ENCODE assay signal across 8 mouse cellular contexts in the genomic region with DNA sequence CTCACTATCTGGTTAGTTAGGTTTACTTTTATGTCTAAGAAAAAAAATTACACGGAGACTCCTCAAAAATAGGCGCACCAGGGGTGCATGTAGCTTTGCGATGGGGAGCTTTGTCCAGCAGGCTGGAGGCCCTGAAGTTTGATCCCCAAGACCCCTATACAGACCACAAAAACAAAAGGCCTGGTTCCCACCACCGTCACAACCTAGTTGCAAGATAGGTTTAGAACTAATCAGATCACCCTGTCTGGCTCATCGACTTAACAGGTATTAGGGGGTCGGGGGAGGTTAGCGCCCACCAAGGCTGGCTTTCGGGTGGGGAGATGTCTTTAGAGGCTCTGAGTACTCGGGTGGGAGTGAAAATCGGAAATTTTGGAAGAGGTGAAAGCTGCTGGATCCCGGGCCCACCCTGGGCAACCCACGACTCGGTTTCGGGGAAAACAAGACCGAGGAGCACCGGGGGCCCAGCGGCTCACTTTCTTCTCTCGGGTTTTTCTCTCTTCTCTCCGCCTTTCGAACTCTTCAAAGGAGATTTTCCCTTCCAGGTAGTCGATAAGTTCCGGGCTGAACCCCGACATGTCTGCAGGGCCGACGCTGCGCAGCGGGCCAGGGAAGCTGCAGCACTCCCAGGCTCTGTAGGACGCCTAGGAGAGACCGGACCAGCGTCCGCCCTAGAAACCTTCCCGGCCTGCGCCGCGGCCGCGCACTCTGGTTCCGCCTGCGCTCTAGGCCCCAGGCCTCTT. TPM values are rescaled to one million over a fixed set of nuclear protein-coding genes. Genes with fewer than 3 reads are reported as not detected.
A peak's percentile ranks its signal among the peaks of the same experiment; 100 is the strongest.
DNase-seq lines count a peak whose midpoint lies in the region; ATAC-seq and TF ChIP-seq lines count a peak whose summit lies in the region.

A gene (minus strand): TSS at position 632 of the 740 bp plus-strand sequence.

- H3K9me3 ChIP-seq in forebrain, embryonic 15.5 days, result no peaks in the 10 kb centered on the region
- no peaks in the 10 kb centered on the region for H3K9me3 ChIP-seq in lung, embryonic 14.5 days (ENCODE audit: low read depth, low read length)

- peaks cover 24% of the 10 kb centered on the region for H3K4me1 ChIP-seq in forebrain, embryonic 15.5 days
- no peaks in the 10 kb centered on the region for H3K4me1 ChIP-seq in lung, embryonic 14.5 days (ENCODE audit: insufficient read depth)
- peaks cover 4% of the 10 kb centered on the region for H3K4me1 ChIP-seq in olfactory bulb, adult 2 months (ENCODE audit: control insufficient read depth, insufficient read depth, low read length)
- peaks cover 8% of the 10 kb centered on the region for H3K4me1 ChIP-seq in thymus, adult 2 months (replicated peaks; ENCODE audit: control insufficient read depth, insufficient read depth, low read length)

- H3K36me3 ChIP-seq in forebrain, embryonic 15.5 days, result peaks cover 2% of the 10 kb centered on the region
- H3K36me3 ChIP-seq in lung, embryonic 14.5 days (ENCODE audit: insufficient read depth), result peaks cover 9% of the 10 kb centered on the region; the same call in 1 of the 2 replicates
- 0 out of 2 replicates have a peak, but pooled peaks cover under 1% of the 10 kb centered on the region for H3K36me3 ChIP-seq in thymus, adult 2 months (ENCODE audit: control insufficient read depth, insufficient read depth, low read length)

- 0 out of 2 replicates have a peak, but pooled peaks have one; percentile 3 for TF ChIP-seq CTCF in layer of hippocampus, adult 2 months (conservative IDR thresholded peaks at IDR 0.05)
- no peak for TF ChIP-seq CTCF in lung, embryonic 14.5 days (IDR thresholded peaks at IDR 0.05; ENCODE audit: low read depth)
- TF ChIP-seq CTCF in olfactory bulb, adult 2 months (IDR thresholded peaks at IDR 0.05; ENCODE audit: insufficient read depth, low read depth, low read length), result no peak
- TF ChIP-seq CTCF in thymus, adult 2 months (IDR thresholded peaks at IDR 0.05; ENCODE audit: borderline replicate concordance, control insufficient read depth, extremely low read depth, insufficient read depth, low read length, poor library complexity), result no peak

- H3K9ac ChIP-seq in forebrain, embryonic 15.5 days (replicated peaks), result peak within 1 kb of the TSS; percentile 89
- H3K9ac ChIP-seq in lung, embryonic 14.5 days, result peak within 1 kb of the TSS; percentile 91

- WGBS in forebrain, embryonic 15.5 days, result 3% methylated on average over 39 of the region's 39 CpGs
- 3% methylated on average over 39 of the region's 39 CpGs for WGBS in lung, embryonic 14.5 days
- 2% methylated on average over 39 of the region's 39 CpGs for WGBS in olfactory bulb, adult 2 months
- WGBS in thymus, adult 2 months, result 3% methylated on average over 39 of the region's 39 CpGs

- intact Hi-C loops in heart, postnatal 36 days (cut with DNase I), result loop anchor here (10.0 kb wide), 1 partner anchor 546 kb away; no protein-coding TSS in a partner anchor

- H3K4me2 ChIP-seq in forebrain, embryonic 15.5 days (replicated peaks), result peak within 1 kb of the TSS; percentile 73
- peak within 1 kb of the TSS; percentile 83 for H3K4me2 ChIP-seq in lung, embryonic 14.5 days

- H3K27me3 ChIP-seq in forebrain, embryonic 15.5 days, result no peaks in the 10 kb centered on the region
- no peaks in the 10 kb centered on the region for H3K27me3 ChIP-seq in lung, embryonic 14.5 days (ENCODE audit: insufficient read depth, low read length)
- no peaks in the 10 kb centered on the region for H3K27me3 ChIP-seq in thymus, adult 2 months (ENCODE audit: control insufficient read depth, insufficient read depth, low read length)

- peak; percentile 92 for DNase-seq in ES-CJ7 (ENCODE audit: low read depth, low spot score)
- peak; percentile 74 for DNase-seq in cerebellum, adult 11 months
- peak; percentile 83 to 85 for DNase-seq in heart, postnatal 36 days
- peak; percentile 61 to 83 for DNase-seq in layer of hippocampus, adult 2 months (ENCODE audit: low spot score in 2 of 2)
- peak; percentile 89 for DNase-seq in lung, embryonic 14.5 days
- peak; percentile 77 for DNase-seq in thymus, adult 2 months

- peak within 1 kb of the TSS; percentile 85 for H3K4me3 ChIP-seq in forebrain, embryonic 15.5 days
- H3K4me3 ChIP-seq in layer of hippocampus, adult 2 months, result peak within 1 kb of the TSS; percentile 97
- peak within 1 kb of the TSS; percentile 74 for H3K4me3 ChIP-seq in lung, embryonic 14.5 days (ENCODE audit: low read depth, low read length)
- peak within 1 kb of the TSS; percentile 88 for H3K4me3 ChIP-seq in olfactory bulb, adult 2 months (ENCODE audit: insufficient read depth, low read depth, low read length)
- H3K4me3 ChIP-seq in thymus, adult 2 months (ENCODE audit: control insufficient read depth, insufficient read depth, low read length), result peak within 1 kb of the TSS; percentile 57

- ATAC-seq in forebrain, embryonic 15.5 days (replicated peaks), result peak; percentile 99
- ATAC-seq in lung, embryonic 14.5 days (ENCODE audit: insufficient read depth), result peak; percentile 100

- H3K27ac ChIP-seq in forebrain, embryonic 15.5 days (replicated peaks), result no peak within 1 kb of the TSS; the same call in 1 of the 2 replicates
- H3K27ac ChIP-seq in layer of hippocampus, adult 2 months, result peak within 1 kb of the TSS; percentile 86
- H3K27ac ChIP-seq in lung, embryonic 14.5 days (ENCODE audit: low read depth), result no peak within 1 kb of the TSS; the same call in 1 of the 2 replicates
- no peak within 1 kb of the TSS for H3K27ac ChIP-seq in olfactory bulb, adult 2 months (ENCODE audit: insufficient read depth, low read depth, low read length)
- no peak within 1 kb of the TSS for H3K27ac ChIP-seq in thymus, adult 2 months (ENCODE audit: control insufficient read depth, insufficient read depth, low read length)

- peak; percentile 66; the same call in 1 of the 2 replicates for TF ChIP-seq POLR2A in olfactory bulb, adult 2 months (IDR thresholded peaks at IDR 0.05; ENCODE audit: insufficient read depth, low read depth, low read length)
- TF ChIP-seq POLR2A in thymus, adult 2 months (IDR thresholded peaks at IDR 0.05; ENCODE audit: control insufficient read depth, extremely low read depth, insufficient read depth, low read length, poor library complexity), result peak; percentile 53; the same call in 1 of the 2 replicates

RNA-seq across cellular contexts. Expression of the gene that starts here (rescaled TPM):
- 23.8 and 24.3 TPM in 2 replicates for polyA plus RNA-seq in forebrain, embryonic 15.5 days (2015; fragmentation: Nextera tagmentation; extraction: Ambion mirVana)
- total RNA-seq in heart, postnatal 36 days (2021), result 10 to 100 TPM; 12.2 to 13.9 TPM
- 10 to 100 TPM; 31.4 to 34.1 TPM for total RNA-seq in layer of hippocampus, adult 2 months (2021)
- polyA plus RNA-seq in lung, embryonic 14.5 days (2014; fragmentation: Nextera tagmentation; extraction: Ambion mirVana), result 28.1 and 28.8 TPM in 2 replicates
- polyA plus RNA-seq in olfactory bulb, adult 2 months (2012; ENCODE audit: insufficient read depth, insufficient read length, low replicate concordance, missing spikeins), result not detected in 2 replicates
- 5.8 and 6.5 TPM in 2 replicates for polyA plus RNA-seq in thymus, adult 2 months (2012; rRNA removed)
